Mouse (Mus musculus) thymus, adult 18-20 months (tissue): ENCODE data around the gene Lcn4.
"Not testable (repeated sequence)": the region's sequence is repeated elsewhere in the genome, so short reads cannot be mapped to it uniquely, and the experiment has no call there.

ENCODE experiments used
- DNase-seq, 2 experiments: peaks; one replicate each; pipeline ENCODE4 v3.0.0; 2022; ENCODE audit warnings: mixed read lengths in 2 of 2

The Lcn4 gene

DNA sequence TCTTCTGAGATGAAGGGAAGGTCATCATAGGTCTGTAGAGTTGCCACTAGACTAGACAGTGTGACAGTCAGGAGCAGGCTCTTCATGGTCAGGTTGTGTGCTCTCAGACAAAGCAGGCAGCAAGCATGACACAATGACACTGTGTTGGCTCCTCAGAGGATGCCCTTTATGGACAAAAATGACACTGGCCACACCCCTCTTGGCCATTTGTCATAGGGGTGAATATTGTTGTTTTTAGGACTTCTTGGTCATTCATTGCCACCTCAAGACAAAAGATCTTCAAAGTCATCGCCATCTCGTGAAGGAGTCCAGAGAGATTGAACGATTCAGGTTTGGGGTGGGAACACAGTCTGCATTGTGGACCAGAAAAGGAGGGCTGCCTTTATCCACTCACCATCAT is at the start of gene Lcn4:
Gene Lcn4, minus strand, starts transcription at position 101 of the 400 bp plus-strand sequence.
- DNase-seq, result no peak

GRCm38 (mm10) chr2:26686171-26686675 is 15.1 kb upstream of the Lcn4 start:
- DNase-seq, result no peak

DNA sequence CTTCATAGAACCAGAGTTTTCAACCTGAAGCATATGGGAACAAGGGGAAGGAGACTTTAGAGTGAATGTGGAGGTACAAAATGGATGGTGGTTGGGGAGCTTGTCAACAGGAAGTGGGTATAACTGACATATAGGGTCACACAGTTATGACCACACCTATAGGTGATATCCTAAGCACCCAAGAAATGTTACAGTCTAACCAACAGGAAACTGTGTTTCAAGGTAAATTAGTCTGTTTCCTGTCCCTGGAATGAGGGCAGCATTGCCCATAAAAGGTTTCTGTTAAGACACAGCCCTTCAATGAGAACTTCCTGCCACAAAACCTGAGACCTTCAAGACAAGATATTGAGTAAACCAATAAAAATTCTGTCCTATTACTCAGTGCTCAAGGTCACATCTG is 2.3 kb downstream of the Lcn4 start:
- peak in 1 of 2 experiments; percentile 17 for DNase-seq

DNA sequence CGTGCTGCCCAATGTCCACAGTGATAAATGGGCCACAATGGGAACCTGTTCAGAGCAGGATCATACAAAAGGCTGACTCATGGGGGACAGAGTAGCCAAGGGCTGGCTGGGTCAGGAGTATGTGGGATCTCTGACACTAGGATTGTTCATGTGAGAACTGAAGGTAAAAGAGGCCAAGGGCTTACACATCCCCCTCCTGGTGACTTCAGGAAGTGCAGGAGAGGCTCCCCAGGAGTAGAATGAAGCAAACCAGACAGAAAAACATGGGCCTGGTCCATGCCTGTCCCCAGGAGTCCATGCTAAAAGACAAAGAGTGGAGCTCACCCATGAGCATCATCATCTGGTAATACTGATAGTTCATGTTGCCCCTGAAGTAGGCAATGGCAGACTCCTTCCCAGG is 7.5 kb downstream of the Lcn4 start:
- DNase-seq, result not testable (repeated sequence)

- no peak for DNase-seq
Measured at GRCm38 (mm10) chr2:26663112-26663511, 8.0 kb downstream of the Lcn4 start.

GRCm38 (mm10) chr2:26662509-26662882 is 8.6 kb downstream of the Lcn4 start:
- DNase-seq, result no peak

DNA sequence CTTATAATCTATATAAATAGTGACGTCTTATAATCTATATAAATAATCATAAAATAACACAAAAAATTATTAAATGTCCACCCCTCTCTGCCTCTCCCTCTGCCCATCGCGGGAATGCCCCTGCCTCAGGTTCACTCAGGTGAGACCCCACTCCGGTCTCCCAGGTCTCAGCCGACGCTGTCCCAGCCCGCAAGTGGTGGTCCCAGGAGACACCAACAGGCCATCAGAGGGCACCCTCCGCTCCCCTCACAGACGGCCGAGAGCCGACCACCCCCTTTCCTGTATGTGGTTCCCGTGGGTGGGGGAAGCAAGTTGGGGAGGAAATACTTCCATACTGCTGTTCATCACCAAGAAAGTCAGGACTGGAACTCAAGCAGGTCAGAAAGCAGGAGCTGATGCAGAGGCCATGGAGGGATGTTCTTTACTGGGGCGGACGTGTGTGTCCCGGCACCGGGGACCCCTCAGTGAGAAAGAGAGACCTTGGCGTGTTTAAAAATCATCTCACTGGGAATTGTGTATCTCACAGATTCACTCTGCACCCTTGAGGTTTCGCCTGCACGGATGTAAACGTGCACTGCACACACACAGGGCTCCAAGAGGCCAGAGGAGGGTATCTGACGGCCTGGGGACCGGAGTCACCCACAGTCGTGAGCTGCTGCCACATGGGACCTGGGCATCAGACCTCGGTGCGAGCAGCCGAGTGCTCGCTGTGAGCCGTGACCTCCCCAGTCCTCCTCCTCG is 9.1 kb downstream of the Lcn4 start:
- DNase-seq, result peak in 1 of 2 experiments; percentile 4

- no peak for DNase-seq
Measured at GRCm38 (mm10) chr2:26661143-26661752, 9.8 kb downstream of the Lcn4 start.

DNA sequence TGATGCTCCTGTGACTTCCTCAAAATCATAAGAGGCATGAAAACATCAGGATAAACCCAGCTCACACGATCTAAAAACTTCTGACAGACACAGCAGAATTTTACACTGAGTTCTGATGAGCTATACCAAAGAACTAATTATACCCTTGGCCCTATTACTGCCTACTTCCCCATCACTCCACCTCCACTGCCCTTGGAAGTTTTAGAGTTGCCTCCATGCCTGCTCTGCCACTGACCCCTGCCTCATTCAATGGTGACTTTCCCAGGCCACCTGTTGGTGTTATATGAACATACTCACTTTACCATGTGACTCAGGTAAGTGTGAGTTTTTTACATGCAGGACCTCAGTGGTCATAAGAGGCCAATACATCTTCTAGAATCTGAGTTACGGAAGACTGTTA is 13.7 kb downstream of the Lcn4 start:
- no peak for DNase-seq

GRCm38 (mm10) chr2:26654687-26655086 is 16.4 kb downstream of the Lcn4 start:
- DNase-seq, result no peak

DNA sequence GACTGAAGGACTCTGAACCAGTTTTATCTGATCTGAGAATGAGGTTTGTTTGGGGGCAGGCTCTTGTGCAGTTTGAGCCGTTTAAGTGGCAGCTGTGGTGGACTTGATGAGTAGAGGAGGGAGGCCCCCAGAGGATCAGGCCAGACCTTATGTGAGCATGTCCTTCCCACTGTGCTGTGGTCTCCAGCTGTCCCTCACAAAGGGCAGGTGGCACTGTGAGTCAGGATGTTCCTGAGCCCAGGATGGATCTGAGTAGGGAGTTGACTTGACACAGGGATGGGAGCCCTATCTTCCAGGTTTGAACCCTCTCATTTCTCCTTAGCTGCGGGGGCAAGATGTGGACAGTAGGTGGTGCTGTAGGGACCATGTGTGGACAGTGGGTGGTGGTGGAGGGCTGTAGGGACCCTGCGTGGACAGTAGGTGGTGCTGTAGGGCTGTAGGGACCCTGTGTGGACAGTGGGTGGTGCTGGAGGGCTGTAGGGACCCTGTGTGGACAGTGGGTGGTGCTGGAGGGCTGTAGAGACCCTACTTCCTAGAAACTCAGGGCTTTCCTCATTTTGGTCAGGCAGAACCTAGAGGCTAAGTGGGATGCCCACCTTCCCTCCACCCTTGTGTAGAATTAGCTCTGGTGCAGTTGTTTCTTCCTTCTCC is 24.3 kb downstream of the Lcn4 start:
- peak; percentile 48 to 64 for DNase-seq

GRCm38 (mm10) chr2:26643942-26644341 is 27.1 kb downstream of the Lcn4 start:
- no peak for DNase-seq

DNA sequence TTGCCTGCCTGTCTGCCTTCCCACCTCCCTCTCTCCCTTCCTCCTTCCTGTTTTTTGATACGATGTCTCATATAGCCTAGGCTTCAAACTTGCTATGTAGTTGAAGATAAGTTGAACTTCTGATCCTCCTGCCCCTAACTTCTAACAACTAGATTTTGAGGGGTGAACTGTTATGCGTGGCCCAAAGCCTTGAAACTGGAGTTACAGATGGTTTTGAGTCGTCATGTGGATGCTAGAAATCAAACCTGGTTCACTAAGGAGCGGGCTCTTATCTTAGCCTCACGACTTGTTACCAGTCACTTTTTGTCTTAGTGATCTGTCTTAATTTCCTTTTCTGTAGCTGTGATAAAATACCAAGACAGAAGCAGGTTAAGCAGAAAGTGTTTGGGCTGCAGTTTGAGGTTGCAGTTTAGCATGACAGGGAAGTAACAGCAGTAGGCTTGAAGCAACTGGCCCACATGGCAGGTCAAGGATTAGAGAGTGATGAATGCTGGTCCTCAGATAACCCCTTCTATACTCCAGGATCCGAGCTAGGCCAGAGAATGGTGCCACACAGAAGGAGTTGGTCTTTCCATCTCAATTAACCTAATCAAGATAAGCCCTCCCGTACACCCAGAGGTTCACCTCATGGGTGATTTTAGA is 30.0 kb downstream of the Lcn4 start:
- DNase-seq, result no peak

DNA sequence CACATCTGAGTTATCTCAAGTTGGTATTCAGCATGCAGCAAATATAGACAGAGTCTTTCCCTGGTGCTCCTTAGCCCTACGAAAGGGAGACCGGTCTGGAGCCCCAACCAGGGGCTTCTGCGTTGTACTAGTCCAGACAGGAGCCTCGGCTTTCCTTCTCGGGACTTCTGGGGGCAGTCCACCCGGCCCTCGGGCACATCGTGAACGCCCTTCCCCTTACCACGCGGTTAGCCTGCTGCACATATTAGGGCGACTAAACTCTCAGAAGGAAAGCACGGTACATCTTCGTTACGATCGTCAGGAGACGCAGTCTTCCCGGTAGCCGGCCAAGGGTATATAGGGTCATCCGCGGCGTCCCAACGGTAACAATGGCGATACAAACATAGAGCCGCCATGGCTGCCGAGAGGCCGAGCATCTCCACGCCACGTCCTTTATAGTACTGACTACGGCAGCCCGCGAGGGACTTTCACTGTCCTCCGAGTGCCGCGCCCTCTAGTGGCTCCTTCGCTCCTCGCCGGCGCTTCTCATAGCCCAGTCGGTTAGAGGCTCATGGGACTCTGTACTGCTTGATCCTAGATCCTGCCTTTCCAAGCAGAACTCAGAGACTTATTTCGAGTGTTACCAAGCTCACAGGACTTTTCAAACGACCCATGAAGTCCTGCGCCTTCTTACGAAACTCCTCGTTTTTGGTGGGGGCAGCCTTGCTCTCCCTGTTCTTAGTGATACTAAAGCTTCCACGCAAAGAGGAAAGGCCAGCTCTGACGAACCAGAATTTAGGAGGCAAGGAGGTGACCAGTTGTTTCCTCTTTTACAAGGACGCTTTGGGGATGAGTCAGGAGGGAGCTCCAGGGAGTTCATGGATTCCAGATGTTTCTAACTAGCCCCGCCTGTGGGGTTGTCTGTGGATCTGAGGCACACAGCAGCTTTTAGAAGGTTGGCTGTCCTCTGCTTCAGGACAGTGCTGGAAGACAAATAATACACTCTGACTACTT is 30.9 kb downstream of the Lcn4 start:
- peak; percentile 80 to 84 for DNase-seq

DNA sequence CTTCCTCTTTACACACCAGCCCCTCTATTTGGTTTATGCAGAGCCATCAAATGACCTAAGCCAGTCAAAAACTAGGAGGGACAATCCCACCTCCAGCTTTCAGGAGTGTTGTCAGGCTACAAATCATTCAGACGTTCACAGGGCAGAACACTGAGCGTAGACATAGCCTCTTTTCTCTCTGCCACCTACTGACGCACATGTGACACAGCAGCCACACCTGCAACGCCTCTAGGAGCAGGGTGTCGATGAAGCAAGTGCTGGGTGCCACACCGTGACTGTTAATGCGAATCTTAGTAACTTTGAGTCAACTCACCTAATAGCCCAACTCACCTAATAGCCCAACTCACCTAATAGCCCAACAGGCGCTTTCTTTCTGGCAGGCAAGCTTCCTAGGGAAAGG is 32.0 kb downstream of the Lcn4 start:
- peak; percentile 51 to 61 for DNase-seq

DNA sequence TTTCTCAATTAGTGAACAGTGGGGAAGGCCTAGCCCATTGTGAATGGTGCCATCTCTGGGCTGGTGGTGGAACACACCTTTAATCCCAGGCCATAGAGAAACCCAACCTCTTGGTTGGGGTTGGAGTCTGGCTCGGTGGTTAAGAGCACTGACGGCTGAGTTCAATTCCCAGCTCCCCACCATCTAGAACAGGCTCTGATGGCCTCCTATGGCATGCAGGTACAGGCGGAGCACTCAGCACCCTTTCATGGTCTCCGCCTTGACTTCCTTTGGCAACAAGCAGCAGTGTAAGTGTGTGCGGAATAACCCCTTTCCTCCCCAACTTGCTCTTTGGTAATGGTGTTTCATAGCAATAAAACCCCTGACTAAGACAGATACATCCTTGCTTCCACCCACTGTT is 32.5 kb downstream of the Lcn4 start:
- DNase-seq, result no peak

DNA sequence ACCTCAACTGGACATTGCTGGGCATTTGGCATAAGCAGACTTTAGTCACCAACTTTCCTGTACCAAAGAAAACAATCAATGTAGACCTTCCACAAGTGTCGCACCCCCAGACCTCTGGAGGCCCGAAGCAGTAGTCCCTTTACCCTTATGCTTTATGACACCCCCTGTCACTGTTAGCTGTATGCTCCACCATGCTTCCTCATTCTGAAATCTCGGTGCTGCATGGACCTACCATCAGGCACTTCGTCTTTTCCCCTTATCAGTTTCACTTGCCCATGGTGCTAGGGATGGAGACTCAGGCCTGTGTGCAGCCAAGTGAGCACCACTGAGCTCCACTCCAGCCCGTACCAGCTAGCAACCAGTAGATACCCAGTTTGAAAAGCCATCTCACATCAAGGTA is 33.0 kb downstream of the Lcn4 start:
- no peak for DNase-seq

DNA sequence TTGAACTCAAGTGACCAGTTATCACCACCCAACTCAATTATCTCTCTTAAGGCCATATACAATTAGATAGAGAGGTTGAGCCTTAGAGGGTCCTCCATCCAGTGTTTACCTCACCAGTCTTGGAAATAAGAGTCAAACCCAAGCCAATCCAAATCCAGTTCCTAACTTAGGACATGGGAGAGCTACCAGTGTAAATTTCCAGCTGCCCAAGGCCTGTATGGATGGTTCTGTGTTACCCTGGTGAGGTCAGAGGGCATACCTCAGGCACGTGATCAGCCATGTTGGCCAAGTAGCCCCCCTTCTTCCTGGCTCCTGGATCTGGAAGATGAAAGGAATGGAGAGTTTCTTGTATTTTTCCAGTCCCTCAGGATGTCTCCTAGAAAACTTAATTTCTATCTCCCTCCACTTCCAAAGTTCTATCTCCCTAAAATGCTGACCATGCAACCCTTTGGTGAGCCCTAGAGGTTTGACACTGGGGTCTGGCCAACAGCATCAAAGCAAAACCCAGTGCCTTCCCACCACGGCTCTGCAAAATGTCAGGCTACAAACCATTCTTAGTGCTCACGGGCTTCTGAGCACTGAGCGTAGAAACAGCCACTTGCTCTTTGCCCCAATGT is 33.7 kb downstream of the Lcn4 start:
- no peak for DNase-seq

DNA sequence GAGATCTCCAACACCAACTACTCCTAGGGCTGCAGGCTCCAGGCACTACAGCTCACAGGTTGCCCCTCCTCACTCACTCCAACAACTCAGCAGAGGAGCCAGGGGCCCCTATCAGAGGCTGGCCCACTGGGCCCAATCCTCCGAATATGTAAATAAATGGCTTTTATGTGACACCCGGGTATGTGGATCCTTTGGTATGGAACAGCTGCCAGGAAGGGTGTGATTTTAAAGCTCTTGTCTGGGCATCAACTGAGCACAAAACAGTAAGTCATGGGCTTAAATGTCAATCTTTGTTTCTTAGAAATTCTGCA is 34.8 kb downstream of the Lcn4 start:
- no peak for DNase-seq

DNA sequence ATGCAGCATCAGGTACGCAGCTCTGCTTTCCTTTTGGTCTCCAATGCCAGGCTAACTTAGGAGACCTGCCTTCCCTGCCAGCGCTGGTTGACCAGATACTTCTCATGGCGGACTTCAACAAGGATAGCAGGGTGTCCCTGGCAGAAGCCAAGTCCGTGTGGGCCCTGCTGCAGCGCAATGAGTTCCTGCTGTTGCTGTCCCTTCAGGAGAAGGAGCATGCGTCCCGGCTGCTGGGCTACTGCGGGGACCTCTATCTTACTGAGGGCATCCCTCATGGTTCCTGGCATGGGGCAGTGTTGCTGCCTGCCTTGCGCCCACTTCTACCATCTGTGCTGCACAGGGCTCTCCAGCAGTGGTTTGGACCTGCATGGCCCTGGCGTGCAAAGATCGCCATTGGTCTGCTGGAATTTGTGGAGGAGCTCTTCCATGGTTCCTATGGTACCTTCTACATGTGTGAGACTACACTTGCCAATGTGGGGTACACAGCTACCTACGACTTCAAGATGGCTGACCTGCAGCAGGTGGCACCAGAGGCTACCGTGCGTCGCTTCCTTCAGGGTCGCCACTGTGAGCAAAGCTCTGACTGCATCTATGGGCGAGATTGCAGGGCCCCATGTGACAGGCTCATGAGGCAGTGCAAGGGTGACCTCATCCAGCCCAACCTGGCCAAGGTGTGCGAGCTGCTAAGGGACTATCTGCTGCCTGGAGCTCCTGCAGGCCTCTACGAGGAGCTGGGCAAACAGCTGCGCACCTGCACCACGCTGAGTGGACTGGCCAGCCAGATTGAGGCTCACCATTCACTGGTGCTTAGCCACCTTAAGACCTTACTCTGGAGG is 35.4 kb downstream of the Lcn4 start:
- no peak for DNase-seq
